21 mouse cellular contexts compared by ENCODE assay signal in genomic region chr2:73573556-73573955, GRCm38 (mm10). TPM values are rescaled to one million over a fixed set of nuclear protein-coding genes. Genes with fewer than 3 reads are reported as not detected.
DNase-seq lines count a peak whose midpoint lies in the region; ATAC-seq and TF ChIP-seq lines count a peak whose summit lies in the region.
"Had no signal": no experiment of that assay in that cellular context is flagged by ENCODE, and none has a peak within 500 bp of the region (broad histone marks: within the 10 kb centered on the region; RNA-seq: fewer than 3 reads in every experiment).

No protein-coding gene starts in this region.

- peak overlapping the region; percentile 76; the same call in 1 of the 2 replicates for H3K27ac ChIP-seq in hindbrain, embryonic 15.5 days (replicated peaks)
- H3K27ac ChIP-seq in hindbrain, embryonic 16.5 days (ENCODE audit: low read depth, low read length) = no peak overlapping the region; the same call in 1 of the 2 replicates
- 0 out of 2 replicates have a peak overlapping the region, but pooled peaks have one; percentile 51 for H3K27ac ChIP-seq in embryonic facial prominence, embryonic 12.5 days
- H3K27ac ChIP-seq in forebrain, embryonic 13.5 days = peak overlapping the region; percentile 82; the same call in 1 of the 2 replicates
- H3K27ac ChIP-seq in limb, embryonic 13.5 days = no peak overlapping the region
- no peak overlapping the region for H3K27ac ChIP-seq in midbrain, embryonic 15.5 days
- H3K27ac ChIP-seq: gastrocnemius, adult 2 months; heart, embryonic 10.5 days had no signal

- no peaks in the 10 kb centered on the region for H3K27me3 ChIP-seq in hindbrain, embryonic 15.5 days
- H3K27me3 ChIP-seq in hindbrain, embryonic 16.5 days (replicated peaks; ENCODE audit: control insufficient read depth, insufficient read depth, low read length) = no peaks in the 10 kb centered on the region
- peaks cover 7% of the 10 kb centered on the region; the same call in 1 of the 2 replicates for H3K27me3 ChIP-seq in embryonic facial prominence, embryonic 12.5 days
- H3K27me3 ChIP-seq in forebrain, embryonic 13.5 days = 0 out of 2 replicates have a peak, but pooled peaks cover under 1% of the 10 kb centered on the region
- H3K27me3 ChIP-seq in limb, embryonic 13.5 days = no peaks in the 10 kb centered on the region
- peaks cover under 1% of the 10 kb centered on the region for H3K27me3 ChIP-seq in midbrain, embryonic 15.5 days (replicated peaks)

- H3K9ac ChIP-seq in hindbrain, embryonic 15.5 days = no peak overlapping the region
- no peak overlapping the region for H3K9ac ChIP-seq in hindbrain, embryonic 16.5 days (ENCODE audit: low read depth, low read length)
- no peak overlapping the region for H3K9ac ChIP-seq in embryonic facial prominence, embryonic 12.5 days
- no peak overlapping the region for H3K9ac ChIP-seq in forebrain, embryonic 13.5 days
- H3K9ac ChIP-seq in limb, embryonic 13.5 days = no peak overlapping the region
- no peak overlapping the region for H3K9ac ChIP-seq in midbrain, embryonic 15.5 days

- no peak overlapping the region for H3K4me2 ChIP-seq in hindbrain, embryonic 15.5 days
- H3K4me2 ChIP-seq in hindbrain, embryonic 16.5 days (ENCODE audit: low read length) = no peak overlapping the region
- H3K4me2 ChIP-seq in embryonic facial prominence, embryonic 12.5 days (replicated peaks) = no peak overlapping the region
- peak overlapping the region; percentile 55 for H3K4me2 ChIP-seq in forebrain, embryonic 13.5 days
- peak overlapping the region; percentile 63; the same call in 1 of the 2 replicates for H3K4me2 ChIP-seq in limb, embryonic 13.5 days (replicated peaks)
- H3K4me2 ChIP-seq in midbrain, embryonic 15.5 days = no peak overlapping the region

- no peaks in the 10 kb centered on the region for H3K9me3 ChIP-seq in hindbrain, embryonic 15.5 days
- no peaks in the 10 kb centered on the region for H3K9me3 ChIP-seq in hindbrain, embryonic 16.5 days (ENCODE audit: control insufficient read depth, low read length)
- H3K9me3 ChIP-seq in embryonic facial prominence, embryonic 12.5 days = no peaks in the 10 kb centered on the region
- H3K9me3 ChIP-seq in forebrain, embryonic 13.5 days (replicated peaks) = no peaks in the 10 kb centered on the region
- H3K9me3 ChIP-seq in limb, embryonic 13.5 days = no peaks in the 10 kb centered on the region
- no peaks in the 10 kb centered on the region for H3K9me3 ChIP-seq in midbrain, embryonic 15.5 days
- H3K9me3 ChIP-seq: heart, embryonic 10.5 days; megakaryocyte, embryonic 14.5 days had no signal

- TF ChIP-seq POLR2A in lung, adult 2 months (IDR thresholded peaks at IDR 0.05; ENCODE audit: borderline replicate concordance, extremely low read depth, low read depth, low read length) = no peak

- TF ChIP-seq CTCF in lung, adult 2 months (IDR thresholded peaks at IDR 0.05; ENCODE audit: insufficient read depth, low read length) = no peak

- H3K36me3 ChIP-seq in hindbrain, embryonic 15.5 days = no peaks in the 10 kb centered on the region
- H3K36me3 ChIP-seq in hindbrain, embryonic 16.5 days (ENCODE audit: control insufficient read depth, insufficient read depth, low read length) = no peaks in the 10 kb centered on the region
- H3K36me3 ChIP-seq in embryonic facial prominence, embryonic 12.5 days = no peaks in the 10 kb centered on the region
- no peaks in the 10 kb centered on the region for H3K36me3 ChIP-seq in forebrain, embryonic 13.5 days (ENCODE audit: poor library complexity, severe bottlenecking)
- no peaks in the 10 kb centered on the region for H3K36me3 ChIP-seq in limb, embryonic 13.5 days
- no peaks in the 10 kb centered on the region for H3K36me3 ChIP-seq in midbrain, embryonic 15.5 days (replicated peaks)
- H3K36me3 ChIP-seq: heart, embryonic 10.5 days had no signal

- peaks cover 4% of the 10 kb centered on the region for H3K4me1 ChIP-seq in hindbrain, embryonic 15.5 days (replicated peaks)
- H3K4me1 ChIP-seq in hindbrain, embryonic 16.5 days (ENCODE audit: control insufficient read depth, insufficient read depth, low read depth, low read length) = peaks cover 2% of the 10 kb centered on the region; the same call in 1 of the 2 replicates
- H3K4me1 ChIP-seq in embryonic facial prominence, embryonic 12.5 days = no peaks in the 10 kb centered on the region
- peaks cover 6% of the 10 kb centered on the region for H3K4me1 ChIP-seq in forebrain, embryonic 13.5 days
- peaks cover 26% of the 10 kb centered on the region for H3K4me1 ChIP-seq in limb, embryonic 13.5 days
- no peaks in the 10 kb centered on the region for H3K4me1 ChIP-seq in lung, adult 2 months (ENCODE audit: control insufficient read depth, insufficient read depth, low read length)
- H3K4me1 ChIP-seq in midbrain, embryonic 15.5 days = peaks cover 7% of the 10 kb centered on the region; the same call in 1 of the 2 replicates

- no peak for ATAC-seq in hindbrain, embryonic 15.5 days (ENCODE audit: low FRiP score, low read depth)
- ATAC-seq in hindbrain, embryonic 16.5 days = no peak
- ATAC-seq in embryonic facial prominence, embryonic 12.5 days (ENCODE audit: insufficient number of reproducible peaks, insufficient read depth, low FRiP score, low TSS enrichment) = no peak
- no peak for ATAC-seq in forebrain, embryonic 13.5 days
- ATAC-seq in limb, embryonic 13.5 days (ENCODE audit: low FRiP score, low read depth) = no peak
- ATAC-seq in midbrain, embryonic 15.5 days (replicated peaks) = no peak

- WGBS in hindbrain, embryonic 15.5 days = 87% methylated on average over 4 of the region's 4 CpGs
- 88% methylated on average over 4 of the region's 4 CpGs for WGBS in hindbrain, embryonic 16.5 days
- 46% methylated on average over 4 of the region's 4 CpGs for WGBS in embryonic facial prominence, embryonic 12.5 days
- 88% methylated on average over 4 of the region's 4 CpGs for WGBS in forebrain, embryonic 13.5 days
- 58% methylated on average over 4 of the region's 4 CpGs for WGBS in limb, embryonic 13.5 days
- 85% methylated on average over 4 of the region's 4 CpGs for WGBS in lung, adult 2 months
- 92% methylated on average over 4 of the region's 4 CpGs for whole genome bisulfite sequencing in midbrain, embryonic 15.5 days

- DNase-seq in right cerebral cortex, adult 2 months (ENCODE audit: low spot score in 2 of 2) = no peak
- no peak for DNase-seq in lung, adult 2 months
- DNase-seq: adrenal gland, postnatal 36 days; cerebellum, adult 11-12 months; cerebellum, postnatal 36 days; gastrocnemius, adult 2 months; heart, postnatal 10 days; kidney, adult 8-10 months; kidney, postnatal 25 days; lung, adult 18-20 months; right cerebral cortex, postnatal 14 days; spleen, adult 18-20 months had no signal

- H3K4me3 ChIP-seq in hindbrain, embryonic 15.5 days = no peak overlapping the region
- H3K4me3 ChIP-seq in hindbrain, embryonic 16.5 days (ENCODE audit: low read length) = no peak overlapping the region
- H3K4me3 ChIP-seq in embryonic facial prominence, embryonic 12.5 days = no peak overlapping the region
- H3K4me3 ChIP-seq in forebrain, embryonic 13.5 days = no peak overlapping the region
- H3K4me3 ChIP-seq in limb, embryonic 13.5 days = no peak overlapping the region
- no peak overlapping the region for H3K4me3 ChIP-seq in lung, adult 2 months (replicated peaks; ENCODE audit: extremely low read depth, low read depth, low read length)
- H3K4me3 ChIP-seq in midbrain, embryonic 15.5 days = no peak overlapping the region
- H3K4me3 ChIP-seq: gastrocnemius, adult 2 months; megakaryocyte, embryonic 14.5 days had no signal

RNA-seq across cellular contexts. Expression of gene Chrna1, which starts 6.6 kb away (rescaled TPM):
- polyA plus RNA-seq in hindbrain, embryonic 15.5 days (2015; fragmentation: Nextera tagmentation; extraction: Ambion mirVana) = 0.24 and 0.26 TPM in 2 replicates
- 0.20 and 0.87 TPM in 2 replicates for polyA plus RNA-seq in hindbrain, embryonic 16.5 days (2015; fragmentation: Nextera tagmentation; extraction: Ambion mirVana)
- 4.0 and 5.4 TPM in 2 replicates for polyA plus RNA-seq in embryonic facial prominence, embryonic 12.5 days (2016; fragmentation: Nextera tagmentation; extraction: Ambion mirVana)
- polyA plus RNA-seq in forebrain, embryonic 13.5 days (2015; fragmentation: Nextera tagmentation; extraction: Ambion mirVana) = 0.11 and 0.27 TPM in 2 replicates
- 13.8 and 14.4 TPM in 2 replicates for polyA plus RNA-seq in limb, embryonic 13.5 days (2015; fragmentation: Nextera tagmentation; extraction: Ambion mirVana)
- polyA plus RNA-seq in lung, adult 2 months (2012; rRNA removed) = 0.66 TPM in 1 of 2 replicates, not detected in the other
- polyA plus RNA-seq in midbrain, embryonic 15.5 days (2015; fragmentation: Nextera tagmentation; extraction: Ambion mirVana) = 0.18 and 0.24 TPM in 2 replicates
- polyA plus RNA-seq: liver, adult 2 months had no signal

RNA-seq across cellular contexts. Expression of gene Wipf1, which starts 44.0 kb away (rescaled TPM):
- polyA plus RNA-seq in hindbrain, embryonic 15.5 days (2015; fragmentation: Nextera tagmentation; extraction: Ambion mirVana) = 2.9 and 3.3 TPM in 2 replicates
- 2.4 and 3.5 TPM in 2 replicates for polyA plus RNA-seq in hindbrain, embryonic 16.5 days (2015; fragmentation: Nextera tagmentation; extraction: Ambion mirVana)
- 14.1 and 14.5 TPM in 2 replicates for polyA plus RNA-seq in embryonic facial prominence, embryonic 12.5 days (2016; fragmentation: Nextera tagmentation; extraction: Ambion mirVana)
- 2.4 and 2.8 TPM in 2 replicates for polyA plus RNA-seq in forebrain, embryonic 13.5 days (2015; fragmentation: Nextera tagmentation; extraction: Ambion mirVana)
- polyA plus RNA-seq in limb, embryonic 13.5 days (2015; fragmentation: Nextera tagmentation; extraction: Ambion mirVana) = 14.6 and 16.2 TPM in 2 replicates
- polyA plus RNA-seq in lung, adult 2 months (2012; rRNA removed) = 23.1 and 23.8 TPM in 2 replicates
- 2.3 and 2.7 TPM in 2 replicates for polyA plus RNA-seq in midbrain, embryonic 15.5 days (2015; fragmentation: Nextera tagmentation; extraction: Ambion mirVana)

Comparison
In these comparisons a context has a peak if more than half of its experiments do, and no peak if none do; other contexts are left out.
1. H3K27ac ChIP-seq: peak in hindbrain, embryonic 15.5 days (single experiment), embryonic facial prominence, embryonic 12.5 days (single experiment) and forebrain, embryonic 13.5 days (single experiment); none in hindbrain, embryonic 16.5 days (single experiment), limb, embryonic 13.5 days (single experiment) and midbrain, embryonic 15.5 days (single experiment).
2. H3K4me2 ChIP-seq: peak in forebrain, embryonic 13.5 days (single experiment) and limb, embryonic 13.5 days (single experiment); none in hindbrain, embryonic 15.5 days (single experiment), hindbrain, embryonic 16.5 days (single experiment), embryonic facial prominence, embryonic 12.5 days (single experiment) and midbrain, embryonic 15.5 days (single experiment).